Mouse (Mus musculus) cerebellum, adult (tissue): ENCODE results near the gene Pbx1.

Experiments used
- ATAC-seq: cut with Nextera tagmentation; 2 replicates; pipeline ENCODE4 v1.9.2; 2017; ENCODE audit warnings: mild to moderate bottlenecking, moderate library complexity, mixed read lengths; ENCODE audit not compliant: insufficient number of reproducible peaks, low FRiP score, low TSS enrichment

Gene Pbx1

GRCm38 (mm10) chr1:168426900-168427299 lies 5.2 kb downstream of the Pbx1 start:
- ATAC-seq: no peak

- ATAC-seq: no peak
These were observed 5.8 kb downstream of the Pbx1 start for GRCm38 (mm10) chr1:168426281-168426680.

- no peak for ATAC-seq
These were observed 6.9 kb downstream of the Pbx1 start for GRCm38 (mm10) chr1:168425017-168425705.

- no peak for ATAC-seq
These were observed 8.6 kb downstream of the Pbx1 start for GRCm38 (mm10) chr1:168423389-168423930.

GRCm38 (mm10) chr1:168418903-168419302 lies 13.2 kb downstream of the Pbx1 start:
- ATAC-seq: no peak

GRCm38 (mm10) chr1:168417626-168418025 lies 14.4 kb downstream of the Pbx1 start:
- ATAC-seq: peak; percentile 54; the same call in 1 of the 2 replicates

GRCm38 (mm10) chr1:168416729-168417437 lies 15.2 kb downstream of the Pbx1 start:
- no peak for ATAC-seq

GRCm38 (mm10) chr1:168410611-168411010 lies 21.5 kb downstream of the Pbx1 start:
- ATAC-seq: no peak

GRCm38 (mm10) chr1:168410054-168410453 lies 22.0 kb downstream of the Pbx1 start:
- ATAC-seq: no peak

GRCm38 (mm10) chr1:168408757-168409156 lies 23.3 kb downstream of the Pbx1 start:
- no peak for ATAC-seq

- no peak for ATAC-seq
These were observed 24.1 kb downstream of the Pbx1 start for GRCm38 (mm10) chr1:168407958-168408357.

GRCm38 (mm10) chr1:168406291-168406675 lies 25.8 kb downstream of the Pbx1 start:
- no peak for ATAC-seq

GRCm38 (mm10) chr1:168405645-168406290 lies 26.3 kb downstream of the Pbx1 start:
- ATAC-seq: no peak

GRCm38 (mm10) chr1:168403529-168403928 lies 28.5 kb downstream of the Pbx1 start:
- ATAC-seq: no peak

GRCm38 (mm10) chr1:168402683-168403082 lies 29.4 kb downstream of the Pbx1 start:
- ATAC-seq: no peak

GRCm38 (mm10) chr1:168395523-168396159 lies 36.4 kb downstream of the Pbx1 start:
- no peak for ATAC-seq

GRCm38 (mm10) chr1:168394535-168394934 lies 37.5 kb downstream of the Pbx1 start:
- no peak for ATAC-seq

- no peak for ATAC-seq
These were observed 38.6 kb downstream of the Pbx1 start for GRCm38 (mm10) chr1:168393456-168393855.

- ATAC-seq: no peak
These were observed 39.6 kb downstream of the Pbx1 start for GRCm38 (mm10) chr1:168392500-168392853.

- no peak for ATAC-seq
These were observed 40.2 kb downstream of the Pbx1 start for GRCm38 (mm10) chr1:168391617-168392499.
